Mouse (Mus musculus): ENCODE results near the gene Ndufa8. TPM values are rescaled to one million over a fixed set of nuclear protein-coding genes. Genes with fewer than 3 reads are reported as not detected.

Gene Ndufa8
- 411 and 477 TPM in 2 replicates for polyA plus RNA-seq (2015; fragmentation: Nextera tagmentation; extraction: Ambion mirVana)

GRCm38 (mm10) chr2:36048748-36049566 lies at the start of gene Ndufa8, which contains the start of gene Morn5:
TSS of gene Ndufa8 (minus strand) at chr2:36049406.
TSS of gene Morn5 (plus strand) at chr2:36049458.
- H3K4me3 ChIP-seq: peak within 1 kb of the TSS; percentile 77
- H3K36me3 ChIP-seq: peaks cover 7% of the 10 kb centered on the region; the same call in 1 of the 2 replicates
- WGBS: 1% methylated on average over 44 of the region's 44 CpGs
- peak; percentile 98 for ATAC-seq (replicated peaks; ENCODE audit: insufficient number of reproducible peaks, insufficient read depth, low FRiP score, low read depth)
- H3K27me3 ChIP-seq: no peaks in the 10 kb centered on the region
- H3K9me3 ChIP-seq (replicated peaks): no peaks in the 10 kb centered on the region
- peak within 1 kb of the TSS; percentile 88 for H3K9ac ChIP-seq
- peak within 1 kb of the TSS; percentile 82 for H3K27ac ChIP-seq
- peaks cover 24% of the 10 kb centered on the region for H3K4me1 ChIP-seq (replicated peaks)
- peak within 1 kb of the TSS; percentile 60 for H3K4me2 ChIP-seq

GRCm38 (mm10) chr2:36098021-36098420 lies 48.8 kb upstream of the Ndufa8 start:
- WGBS: 13% methylated on average over 5 of the region's 5 CpGs
- Histone ChIP-seq H3K4me3 (no peak overlapping the region), H3K4me1 (replicated peaks) (peaks cover 18% of the 10 kb centered on the region), H3K36me3 (no peaks in the 10 kb centered on the region), H3K27ac (no peak overlapping the region), H3K9ac (no peak overlapping the region), H3K27me3 (peaks cover 100% of the 10 kb centered on the region), H3K9me3 (replicated peaks) (no peaks in the 10 kb centered on the region), H3K4me2 (no peak overlapping the region)
- no peak for ATAC-seq (replicated peaks; ENCODE audit: insufficient number of reproducible peaks, insufficient read depth, low FRiP score, low read depth)

GRCm38 (mm10) chr2:36097129-36097815 lies 48.1 kb upstream of the Ndufa8 start:
- 12% methylated on average over 18 of the region's 18 CpGs for WGBS
- Histone ChIP-seq H3K4me2 (no peak overlapping the region), H3K27me3 (peaks cover 100% of the 10 kb centered on the region), H3K4me1 (replicated peaks) (peaks cover 11% of the 10 kb centered on the region), H3K9ac (no peak overlapping the region), H3K9me3 (replicated peaks) (no peaks in the 10 kb centered on the region), H3K27ac (no peak overlapping the region), H3K4me3 (no peak overlapping the region), H3K36me3 (no peaks in the 10 kb centered on the region)
- ATAC-seq (replicated peaks; ENCODE audit: insufficient number of reproducible peaks, insufficient read depth, low FRiP score, low read depth): no peak

GRCm38 (mm10) chr2:36093914-36094475 lies 44.8 kb upstream of the Ndufa8 start:
- Histone ChIP-seq H3K9ac (no peak overlapping the region), H3K4me1 (replicated peaks) (peaks cover 20% of the 10 kb centered on the region), H3K4me2 (no peak overlapping the region), H3K9me3 (replicated peaks) (no peaks in the 10 kb centered on the region), H3K36me3 (no peaks in the 10 kb centered on the region), H3K27me3 (peaks cover 100% of the 10 kb centered on the region), H3K27ac (no peak overlapping the region), H3K4me3 (no peak overlapping the region)
- no peak for ATAC-seq (replicated peaks; ENCODE audit: insufficient number of reproducible peaks, insufficient read depth, low FRiP score, low read depth)
- 9% methylated on average over 31 of the region's 31 CpGs for WGBS

DNA sequence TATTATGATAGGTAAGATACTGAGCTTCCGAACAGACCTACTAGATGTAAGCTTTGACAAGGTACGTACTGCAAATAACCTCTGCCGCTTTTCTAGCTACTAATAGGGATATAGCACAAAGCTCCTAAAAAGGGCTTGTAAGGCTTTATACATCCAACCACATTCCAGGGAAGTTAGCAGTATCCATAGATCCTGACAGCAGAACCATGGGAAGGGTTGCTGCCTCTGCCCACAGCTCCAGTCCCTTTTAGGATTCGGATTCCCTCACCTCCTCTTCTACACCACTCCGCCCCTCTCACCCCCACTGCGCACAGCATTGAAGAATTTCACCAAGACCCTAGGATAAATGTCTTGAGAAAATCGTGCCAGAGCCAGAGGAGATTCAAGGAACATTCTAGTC lies 44.1 kb upstream of the Ndufa8 start:
- peaks cover 20% of the 10 kb centered on the region for H3K4me1 ChIP-seq (replicated peaks)
- no peak overlapping the region for H3K9ac ChIP-seq
- 21% methylated on average over 7 of the region's 7 CpGs for WGBS
- no peak overlapping the region for H3K4me3 ChIP-seq
- H3K27me3 ChIP-seq: peaks cover 99% of the 10 kb centered on the region
- H3K36me3 ChIP-seq: no peaks in the 10 kb centered on the region
- no peak overlapping the region for H3K4me2 ChIP-seq
- ATAC-seq (replicated peaks; ENCODE audit: insufficient number of reproducible peaks, insufficient read depth, low FRiP score, low read depth): no peak
- H3K9me3 ChIP-seq (replicated peaks): no peaks in the 10 kb centered on the region
- H3K27ac ChIP-seq: no peak overlapping the region

DNA sequence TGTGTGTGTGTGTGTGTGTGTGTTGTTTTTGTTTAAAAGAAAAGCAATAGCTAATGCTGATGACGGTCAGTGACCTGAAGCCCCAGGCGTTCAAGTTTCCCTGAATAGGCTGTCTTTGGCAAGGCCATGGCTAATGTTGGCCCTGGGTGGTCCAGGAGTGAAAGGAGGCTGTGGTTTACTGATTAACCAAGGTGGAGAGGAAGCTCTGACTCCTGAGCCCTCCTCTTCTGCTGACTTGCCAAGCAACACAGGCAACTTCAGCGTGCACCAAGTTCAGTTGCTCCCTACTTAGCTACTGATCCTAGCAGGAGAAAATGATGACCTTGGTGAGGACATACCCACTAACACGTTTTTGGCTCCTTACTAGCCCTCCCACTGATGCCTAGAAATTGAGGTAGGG lies 43.5 kb upstream of the Ndufa8 start:
- Histone ChIP-seq H3K9me3 (replicated peaks) (no peaks in the 10 kb centered on the region), H3K27me3 (peaks cover 99% of the 10 kb centered on the region), H3K4me3 (no peak overlapping the region), H3K9ac (no peak overlapping the region), H3K4me1 (replicated peaks) (peaks cover 20% of the 10 kb centered on the region), H3K4me2 (no peak overlapping the region), H3K27ac (no peak overlapping the region), H3K36me3 (no peaks in the 10 kb centered on the region)
- ATAC-seq (replicated peaks; ENCODE audit: insufficient number of reproducible peaks, insufficient read depth, low FRiP score, low read depth): no peak
- 10% methylated on average over 4 of the region's 4 CpGs for WGBS

DNA sequence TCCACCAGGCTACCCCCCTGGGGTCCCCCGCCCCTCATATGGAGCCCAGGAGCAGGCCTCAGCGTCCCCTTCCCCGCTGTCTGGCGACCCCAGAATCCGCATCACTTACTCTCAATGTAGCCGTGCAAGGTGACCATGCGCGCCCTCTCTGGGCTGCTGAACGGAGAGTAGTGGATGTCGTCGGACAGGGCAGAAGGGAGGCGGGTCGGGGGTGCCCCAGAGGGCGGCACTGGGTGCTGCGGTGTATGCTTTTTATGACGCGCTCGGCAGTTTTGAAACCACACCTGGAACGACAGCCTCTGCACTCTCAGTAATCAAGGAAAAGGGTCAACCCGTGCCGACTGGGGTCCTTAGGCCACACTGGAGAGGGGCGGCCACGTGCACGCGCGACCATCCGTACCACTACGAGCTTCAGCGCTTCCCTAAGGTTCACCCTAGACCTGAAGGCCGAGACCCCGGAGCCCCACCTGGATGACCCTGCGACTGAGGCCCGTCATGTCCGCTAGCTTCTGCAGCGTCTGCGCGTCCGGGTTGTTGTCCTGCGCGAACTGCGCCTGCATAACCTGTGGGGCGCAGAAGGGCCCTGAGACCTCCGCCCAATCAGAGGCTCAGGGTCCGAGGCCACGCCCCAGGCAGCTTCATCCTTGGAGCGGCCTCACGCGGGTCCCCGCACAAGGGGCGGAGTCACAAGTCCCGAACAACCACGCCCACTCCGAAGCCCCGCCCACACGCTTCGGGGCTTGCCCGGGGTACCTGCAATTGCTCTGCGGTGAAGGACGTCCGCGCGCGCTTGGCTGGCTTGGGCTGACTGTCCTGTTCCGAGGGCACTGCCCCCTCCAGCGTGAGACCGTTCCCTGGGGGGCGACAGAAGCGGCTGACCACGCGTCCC lies 41.9 kb upstream of the Ndufa8 start:
- WGBS: 2% methylated on average over 70 of the region's 70 CpGs
- peaks cover 99% of the 10 kb centered on the region for H3K27me3 ChIP-seq
- peak overlapping the region; percentile 35; the same call in 1 of the 2 replicates for H3K9ac ChIP-seq
- H3K4me2 ChIP-seq: peak overlapping the region; percentile 87
- no peaks in the 10 kb centered on the region for H3K9me3 ChIP-seq (replicated peaks)
- peaks cover 20% of the 10 kb centered on the region for H3K4me1 ChIP-seq (replicated peaks)
- peak; percentile 70 for ATAC-seq (replicated peaks; ENCODE audit: insufficient number of reproducible peaks, insufficient read depth, low FRiP score, low read depth)
- H3K4me3 ChIP-seq: peak overlapping the region; percentile 50
- no peaks in the 10 kb centered on the region for H3K36me3 ChIP-seq
- H3K27ac ChIP-seq: no peak overlapping the region

DNA sequence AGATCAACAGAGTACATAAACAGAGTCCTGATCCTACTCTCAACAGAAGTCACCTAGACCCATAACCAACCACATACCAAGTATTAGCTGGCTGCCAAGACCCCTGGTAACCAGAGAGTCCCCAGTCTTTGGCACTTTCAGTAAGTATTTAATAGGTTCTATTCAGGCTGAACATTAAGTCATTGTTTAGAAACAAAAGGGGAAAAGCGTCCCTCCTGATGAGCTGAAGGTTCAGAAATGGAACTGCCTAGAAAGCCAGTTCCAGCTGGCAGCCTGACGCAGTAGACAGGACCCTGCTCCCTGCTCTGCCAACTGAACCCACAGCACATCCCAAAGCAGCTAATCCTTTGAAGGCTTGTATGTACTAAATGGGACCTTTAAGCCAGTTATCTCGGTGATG lies 40.0 kb upstream of the Ndufa8 start:
- no peak overlapping the region for H3K27ac ChIP-seq
- H3K4me1 ChIP-seq (replicated peaks): peaks cover 18% of the 10 kb centered on the region
- H3K9me3 ChIP-seq (replicated peaks): no peaks in the 10 kb centered on the region
- 64% methylated on average over 3 of the region's 3 CpGs for WGBS
- no peak for ATAC-seq (replicated peaks; ENCODE audit: insufficient number of reproducible peaks, insufficient read depth, low FRiP score, low read depth)
- H3K4me3 ChIP-seq: no peak overlapping the region
- no peaks in the 10 kb centered on the region for H3K36me3 ChIP-seq
- peaks cover 86% of the 10 kb centered on the region for H3K27me3 ChIP-seq
- no peak overlapping the region for H3K4me2 ChIP-seq
- no peak overlapping the region for H3K9ac ChIP-seq

DNA sequence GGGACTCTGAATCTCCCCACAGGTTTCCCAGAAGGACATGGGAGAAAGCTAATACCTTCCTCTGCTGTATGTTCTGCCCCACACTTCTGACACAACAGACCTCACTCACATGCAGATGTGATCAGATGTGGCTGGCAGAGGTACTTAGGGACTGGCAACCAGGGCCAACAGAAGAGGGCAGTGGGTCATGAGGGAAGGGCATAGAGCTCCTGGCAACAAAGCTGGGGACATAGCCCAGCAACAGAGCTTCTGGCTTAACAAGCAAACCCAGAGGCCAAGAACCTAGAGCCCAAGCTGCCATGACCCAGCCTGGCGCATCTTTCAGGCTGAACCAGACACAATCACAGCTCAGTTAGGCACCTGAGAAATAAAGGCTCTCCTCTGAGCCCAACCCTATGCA lies 35.8 kb upstream of the Ndufa8 start:
- Histone ChIP-seq H3K27ac (no peak overlapping the region), H3K9me3 (replicated peaks) (no peaks in the 10 kb centered on the region), H3K4me3 (no peak overlapping the region), H3K4me1 (replicated peaks) (no peaks in the 10 kb centered on the region), H3K36me3 (no peaks in the 10 kb centered on the region), H3K27me3 (peaks cover 55% of the 10 kb centered on the region), H3K9ac (no peak overlapping the region), H3K4me2 (no peak overlapping the region)
- 86% methylated on average over 1 of the region's 1 CpGs for WGBS
- no peak for ATAC-seq (replicated peaks; ENCODE audit: insufficient number of reproducible peaks, insufficient read depth, low FRiP score, low read depth)

- Histone ChIP-seq H3K36me3 (no peaks in the 10 kb centered on the region), H3K4me2 (no peak overlapping the region), H3K4me1 (replicated peaks) (no peaks in the 10 kb centered on the region), H3K4me3 (no peak overlapping the region), H3K9me3 (replicated peaks) (no peaks in the 10 kb centered on the region), H3K27me3 (peaks cover 47% of the 10 kb centered on the region), H3K9ac (no peak overlapping the region), H3K27ac (no peak overlapping the region)
- 76% methylated on average over 9 of the region's 9 CpGs for WGBS
- no peak for ATAC-seq (replicated peaks; ENCODE audit: insufficient number of reproducible peaks, insufficient read depth, low FRiP score, low read depth)
These were observed 33.8 kb upstream of the Ndufa8 start for GRCm38 (mm10) chr2:36082802-36083580.

Data from heart, embryonic 15.5 days (tissue).